Mouse (Mus musculus) gastrocnemius, adult 2 months (tissue): Measurements from ENCODE around the gene Clasp1. TPM values are rescaled to one million over a fixed set of nuclear protein-coding genes. Genes with fewer than 3 reads are reported as not detected.

ENCODE experiments used
- DNase-seq: peaks from one replicate; pipeline ENCODE4 v3.0.0; 2022
- H3K27ac ChIP-seq: fragments of 200-600 bp; 2 replicates; pipeline ENCODE4 v1.8.1; 2022; ENCODE audit warnings: mild to moderate bottlenecking
- H3K4me3 ChIP-seq: fragments of 200-600 bp; 2 replicates; pipeline ENCODE4 v1.8.1; 2022; ENCODE audit warnings: mild to moderate bottlenecking, moderate library complexity
- CTCF ChIP-seq: fragments of 200-600 bp; IDR thresholded peaks from 2 replicates; pipeline ENCODE4 v1.8.1; 2022; ENCODE audit warnings: antibody characterized with exemption, mild to moderate bottlenecking, moderate library complexity
- intact Hi-C: fragments of 180-260 bp; cut with DNase I; formaldehyde crosslinking; loops from one replicate; pipeline ENCODE4 v1.15.1; 2025
- total RNA-seq, 2 experiments: library from RNA; stranded (reverse); gene quantifications; 2 replicates each; pipeline ENCODE4 v1.2.3; 2021

Clasp1 gene
- total RNA-seq, 2 experiments from 2014 or later: 45.9 to 50.5 TPM

GRCm38 (mm10) chr1:118645701-118646100, 256.8 kb downstream of the Clasp1 start:
- Histone ChIP-seq H3K4me3 (no peak overlapping the region), H3K27ac (no peak overlapping the region)
- no peak for TF ChIP-seq CTCF
- no peak for DNase-seq
- intact Hi-C loops: no loop called here

DNA sequence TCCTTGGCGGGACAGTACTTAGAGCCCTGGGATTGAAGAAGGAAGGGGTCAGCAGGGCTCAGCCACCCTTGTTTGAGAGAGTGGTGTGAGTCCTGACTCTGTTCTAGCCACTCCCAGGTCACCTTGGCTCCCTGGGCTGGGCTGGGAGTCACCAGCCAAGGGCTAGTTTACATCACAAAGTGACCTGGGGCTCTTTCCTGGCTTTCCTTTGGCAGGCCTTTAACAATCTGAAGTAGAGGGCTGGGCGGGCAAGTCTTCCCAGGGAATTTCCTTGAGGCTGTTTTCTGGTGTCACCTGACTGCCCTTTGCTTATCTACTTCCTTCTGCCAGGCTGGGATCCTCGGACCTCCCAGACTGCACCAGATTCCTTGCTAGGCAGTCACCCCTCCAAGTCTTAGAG, 259.2 kb downstream of the Clasp1 start:
- DNase-seq: no peak
- TF ChIP-seq CTCF: no peak
- H3K27ac ChIP-seq: no peak overlapping the region
- intact Hi-C loops: no loop called here
- H3K4me3 ChIP-seq: no peak overlapping the region

DNA sequence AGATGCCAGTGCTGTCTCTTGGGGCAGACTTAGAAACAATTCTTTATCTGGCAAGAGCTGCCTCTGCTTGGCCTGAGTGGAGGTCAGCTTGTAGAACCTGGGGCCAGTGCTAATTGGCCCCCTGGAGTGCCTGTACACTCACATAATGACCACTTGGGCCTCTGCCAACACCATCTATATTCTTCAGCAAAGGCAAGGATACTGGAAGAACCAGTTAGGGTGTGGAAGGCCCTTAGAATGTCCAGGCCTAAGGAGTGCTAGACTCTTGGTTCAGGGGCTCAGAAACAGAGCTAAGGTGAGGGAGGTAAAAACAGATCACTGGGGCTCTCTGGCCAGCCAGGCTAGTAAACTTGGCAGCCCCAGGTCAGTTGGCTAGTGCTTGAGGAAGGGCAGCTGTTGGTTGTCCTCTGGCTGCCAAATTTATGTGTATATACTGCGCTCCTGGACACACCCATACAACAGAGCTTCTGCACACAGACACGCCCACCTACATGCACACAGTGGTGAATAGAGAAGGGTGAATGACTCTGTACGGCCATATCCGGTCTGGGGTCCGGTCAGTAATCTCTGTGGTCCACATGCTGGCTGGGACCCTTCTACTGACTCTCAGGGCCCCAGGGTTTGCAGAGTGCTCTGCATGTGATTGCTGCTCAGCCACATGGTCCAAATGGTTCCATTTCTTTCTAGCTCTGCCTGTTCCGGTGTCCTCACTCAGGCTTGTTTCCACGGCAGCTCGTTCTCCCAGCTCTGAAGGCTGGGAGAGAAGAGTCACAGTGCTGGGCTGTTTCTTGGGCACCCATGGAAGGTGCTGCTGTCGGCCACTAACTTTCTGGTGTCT, 261.3 kb downstream of the Clasp1 start:
- intact Hi-C loops: no loop called here
- no peak overlapping the region for H3K4me3 ChIP-seq
- no peak for TF ChIP-seq CTCF
- DNase-seq: peak; percentile 71
- peak overlapping the region; percentile 63 for H3K27ac ChIP-seq

- peak overlapping the region; percentile 43; the same call in 1 of the 2 replicates for H3K27ac ChIP-seq
- TF ChIP-seq CTCF: no peak
- DNase-seq: no peak
- no peak overlapping the region for H3K4me3 ChIP-seq
- intact Hi-C loops: no loop called here
These were observed 261.9 kb downstream of the Clasp1 start for GRCm38 (mm10) chr1:118650771-118651080.

GRCm38 (mm10) chr1:118658716-118659115, 269.9 kb downstream of the Clasp1 start:
- no peak overlapping the region for H3K27ac ChIP-seq
- H3K4me3 ChIP-seq: no peak overlapping the region
- intact Hi-C loops: no loop called here
- no peak for TF ChIP-seq CTCF
- no peak for DNase-seq

- intact Hi-C loops: no loop called here
- no peak overlapping the region for H3K27ac ChIP-seq
These were observed 272.1 kb downstream of the Clasp1 start for GRCm38 (mm10) chr1:118660880-118661465.

More at GRCm38 (mm10) chr1:118660880-118661465, 272.1 kb downstream of the Clasp1 start:
- no peak overlapping the region for H3K4me3 ChIP-seq
- TF ChIP-seq CTCF: no peak
- DNase-seq: no peak

Other genes with a start within 250 kb of the Clasp1 start
- gene Gm29106, start 212.5 kb upstream of the Clasp1 start, total RNA-seq: not detected
- gene Tsn, start 77.3 kb upstream of the Clasp1 start, total RNA-seq: 10 to 100 TPM; 49.4 TPM
- 10 to 100 TPM; 16.1 to 21.3 TPM for gene Nifk, start 67.2 kb upstream of the Clasp1 start, total RNA-seq
- 10 to 100 TPM in 1 of 2 experiments, 1 to 10 TPM in 1; 1.1 to 11.6 TPM for gene Tfcp2l1, start 238.9 kb downstream of the Clasp1 start, total RNA-seq